Mouse (Mus musculus): ENCODE data around the gene Clk1. TPM values are rescaled to one million over a fixed set of nuclear protein-coding genes. Genes with fewer than 3 reads are reported as not detected.

The Clk1 gene
- polyA plus RNA-seq (2012; rRNA removed): 73.2 and 91.3 TPM in 2 replicates

DNA sequence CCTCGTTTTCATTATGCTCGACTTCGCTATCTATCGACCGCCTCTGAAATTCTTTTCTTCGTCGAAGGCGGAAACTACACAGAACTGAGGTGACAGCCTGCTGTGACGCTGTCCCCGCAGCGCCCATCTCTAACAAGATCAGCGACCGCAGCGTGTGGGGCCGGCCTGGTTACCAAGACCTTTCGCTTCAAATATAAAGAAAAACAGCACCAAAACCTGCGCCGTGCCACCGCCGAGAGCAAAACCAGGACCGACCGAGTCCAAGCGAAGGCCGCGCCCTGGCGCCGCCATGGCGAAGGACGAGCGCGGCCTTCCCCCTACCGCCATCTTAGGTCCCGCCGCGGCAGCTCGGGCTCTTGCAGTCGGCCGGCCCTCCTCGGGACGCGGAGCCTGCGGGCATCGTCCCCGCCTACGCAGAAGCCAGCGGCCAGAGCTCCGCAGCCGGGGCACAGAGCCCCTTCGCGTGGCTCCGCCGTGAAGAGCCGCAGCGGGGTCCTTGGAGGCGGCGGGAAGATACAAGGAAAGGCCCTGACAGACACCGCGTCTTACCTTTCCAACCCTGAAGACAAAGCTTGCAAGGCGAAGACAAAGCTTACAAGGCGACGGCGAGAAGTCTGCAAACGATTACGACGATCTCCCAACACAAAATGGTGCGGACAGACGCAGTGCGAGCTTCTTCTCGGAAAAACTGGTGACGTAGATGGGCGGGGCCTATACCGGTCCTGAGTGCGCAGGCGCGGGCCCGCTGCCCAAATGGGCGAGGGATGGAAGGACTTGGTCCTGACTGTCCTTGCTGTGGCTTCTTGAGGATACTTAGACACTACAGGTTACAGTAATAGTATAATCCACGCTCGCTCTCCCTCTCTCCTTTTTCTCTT lies at the start of gene Clk1:
Gene Clk1, minus strand, starts transcription at position 696 of the 878 bp plus-strand sequence.
- DNase-seq (ENCODE audit: low read depth): no peak

DNA sequence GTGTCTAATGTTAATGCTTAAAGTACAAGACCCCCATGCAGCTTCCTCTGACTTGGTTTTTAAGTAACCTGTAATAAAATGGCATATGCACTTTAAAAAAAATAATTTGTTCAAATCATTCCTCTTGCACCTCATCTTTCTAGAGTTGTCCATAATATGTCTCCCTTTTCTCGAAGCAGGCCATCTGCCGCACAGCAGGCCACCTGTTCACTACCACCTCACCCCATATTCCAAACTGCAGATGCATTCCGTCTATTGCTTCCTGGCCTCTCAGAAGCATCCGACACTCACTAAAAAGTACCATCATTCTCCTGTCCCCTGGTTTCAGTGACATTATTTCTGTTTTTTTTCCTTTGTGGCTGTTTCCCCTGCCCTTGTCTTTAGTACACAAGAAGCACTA lies 41.7 kb upstream of the Clk1 start:
- DNase-seq (ENCODE audit: low read depth): no peak

DNA sequence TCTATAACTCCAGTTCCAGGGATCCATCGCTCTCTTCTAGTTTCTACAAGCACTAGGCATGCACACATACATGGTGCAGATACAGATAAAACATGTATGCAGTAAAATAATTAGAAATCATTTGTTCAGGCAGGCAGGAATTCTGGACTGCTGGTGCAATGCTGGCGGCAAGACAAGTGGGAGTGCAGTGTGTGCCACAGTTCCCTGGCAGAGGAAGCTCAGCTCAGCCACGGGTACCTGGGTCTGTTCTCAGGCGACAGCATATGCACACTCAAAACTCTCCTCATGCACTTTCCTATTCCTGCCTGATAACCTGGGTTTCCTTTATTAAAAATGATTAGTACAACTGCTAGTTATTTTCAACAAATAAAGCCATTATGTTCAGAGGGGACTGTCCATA lies 41.2 kb upstream of the Clk1 start:
- no peak for DNase-seq (ENCODE audit: low read depth)

DNA sequence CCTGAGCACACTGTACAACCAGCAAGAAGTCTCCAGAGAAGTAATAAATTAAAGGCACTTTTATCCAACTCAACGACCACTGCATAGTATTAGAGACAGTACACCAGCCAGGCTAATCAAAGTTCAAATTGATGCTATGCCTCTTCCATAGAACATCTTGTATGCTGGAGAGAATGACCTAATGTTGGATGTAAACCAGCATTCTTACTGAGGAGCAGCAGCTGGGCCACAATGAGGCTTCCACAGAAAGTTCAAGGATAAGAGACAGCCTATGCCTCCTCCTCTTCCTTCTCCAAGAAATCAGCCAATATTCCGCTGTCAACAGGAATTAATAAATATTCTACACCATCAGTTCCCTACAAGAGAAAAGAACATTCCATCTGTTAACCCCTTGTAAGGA lies 40.1 kb upstream of the Clk1 start:
- DNase-seq (ENCODE audit: low read depth): no peak

DNA sequence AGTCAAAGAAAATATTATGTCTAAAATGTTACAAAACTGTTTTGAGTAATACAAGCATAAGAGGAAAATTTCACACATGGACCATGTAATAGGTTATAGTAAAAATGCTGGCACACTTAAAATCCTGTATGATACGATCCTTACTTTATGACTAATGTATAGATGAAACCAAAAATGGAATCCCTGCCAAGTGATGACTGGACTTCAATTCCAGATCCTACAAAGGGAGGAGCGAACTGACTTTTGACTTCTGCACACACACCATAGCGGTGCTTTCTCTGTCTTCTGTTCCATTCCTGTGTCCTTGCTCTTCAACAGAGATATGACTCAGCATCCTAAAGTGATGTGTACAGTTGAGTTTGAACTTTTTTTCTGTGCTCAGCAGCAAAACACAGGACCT lies 36.7 kb upstream of the Clk1 start:
- no peak for DNase-seq (ENCODE audit: low read depth)

DNA sequence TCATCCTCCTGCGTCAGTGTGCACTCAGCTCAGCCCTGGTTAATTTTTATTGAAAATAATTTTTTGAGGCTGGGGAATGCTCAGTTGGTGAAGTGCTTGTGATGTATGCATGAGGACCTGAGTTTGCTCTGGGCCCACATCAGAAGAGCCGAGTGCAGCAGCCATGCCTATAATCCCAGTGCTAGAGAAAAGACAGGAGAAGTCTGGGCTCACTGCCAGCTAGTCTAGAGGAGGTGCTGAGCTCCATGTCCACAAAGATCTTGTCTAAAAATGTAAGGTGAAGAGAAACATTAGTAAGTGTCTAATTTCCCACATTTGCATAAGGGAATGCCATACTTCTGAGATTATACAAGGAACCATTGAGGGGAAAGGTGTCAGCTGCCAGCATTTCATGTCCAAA lies 35.0 kb upstream of the Clk1 start:
- no peak for DNase-seq (ENCODE audit: low read depth)

DNA sequence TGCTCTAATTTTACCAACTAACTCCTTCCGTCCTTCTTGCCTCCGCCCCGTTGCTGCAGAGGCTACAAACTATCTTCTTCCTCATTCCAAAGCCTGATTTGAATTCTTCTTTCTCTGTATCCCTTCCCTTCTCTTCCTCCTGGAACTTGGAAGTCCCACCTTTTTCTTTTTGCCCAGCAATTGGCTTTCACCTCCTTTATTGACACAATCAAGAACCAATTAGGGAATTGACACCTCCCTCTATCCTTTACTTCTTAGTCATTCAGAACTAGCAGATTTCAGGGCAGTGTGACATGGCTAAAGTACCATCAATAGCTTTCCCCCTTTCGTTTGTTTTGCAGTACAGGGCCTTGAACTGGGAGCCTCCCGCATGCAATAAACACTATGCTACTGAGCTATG lies 34.3 kb upstream of the Clk1 start:
- DNase-seq (ENCODE audit: low read depth): no peak

DNA sequence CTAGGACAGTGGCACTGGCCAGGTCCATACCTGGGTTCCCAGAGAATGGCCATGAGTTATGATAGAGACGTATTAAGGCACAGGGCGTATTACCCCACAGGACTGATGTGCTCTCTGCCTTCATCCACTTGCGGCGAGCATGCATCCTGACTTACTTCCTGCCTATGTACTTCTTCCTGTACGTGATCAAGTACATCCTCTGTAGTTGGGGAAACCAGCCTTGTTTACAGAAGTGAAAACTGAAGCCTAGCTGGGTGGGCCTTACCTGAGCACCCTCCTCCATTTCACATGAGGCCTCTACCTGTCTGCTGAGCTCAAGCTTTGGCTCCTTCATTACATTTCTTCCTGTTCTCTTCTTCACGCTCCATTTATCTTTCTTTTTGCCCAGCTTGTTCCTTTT lies 30.4 kb upstream of the Clk1 start:
- no peak for DNase-seq (ENCODE audit: low read depth)

DNA sequence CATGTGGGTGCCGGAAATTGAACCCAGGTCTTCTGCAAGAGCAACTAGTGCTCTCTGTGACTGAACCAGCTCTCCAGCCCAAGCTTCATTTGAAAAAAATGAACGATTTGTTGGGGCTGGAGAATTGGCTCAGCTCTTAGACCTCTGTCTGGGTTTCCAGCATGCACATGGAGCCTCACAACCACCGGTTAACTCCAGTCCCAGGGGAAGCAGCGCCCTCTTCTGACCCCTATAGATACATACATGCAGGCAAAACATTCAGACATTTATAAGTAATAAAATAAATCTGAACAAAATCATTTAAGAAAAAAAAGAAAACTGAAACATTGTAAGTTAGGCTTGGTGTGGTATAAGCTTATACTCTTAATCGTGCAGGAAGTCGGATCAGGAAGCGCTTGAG lies 24.5 kb upstream of the Clk1 start:
- DNase-seq (ENCODE audit: low read depth): no peak

DNA sequence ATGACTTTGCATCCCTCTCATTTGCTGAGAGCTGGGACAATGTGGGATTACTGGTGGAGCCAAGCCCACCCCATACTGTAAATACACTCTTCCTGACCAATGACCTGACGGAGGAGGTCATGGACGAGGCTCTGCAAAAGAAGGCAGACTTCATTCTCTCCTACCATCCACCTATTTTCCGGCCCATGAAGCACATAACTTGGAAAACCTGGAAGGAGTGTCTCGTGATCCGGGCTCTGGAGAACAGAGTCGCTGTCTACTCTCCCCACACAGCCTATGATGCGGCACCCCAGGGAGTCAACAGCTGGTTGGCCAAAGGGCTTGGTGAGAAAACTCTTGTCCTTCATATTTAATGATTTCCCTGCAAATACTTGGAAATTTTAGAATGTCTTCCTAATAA lies 23.9 kb upstream of the Clk1 start:
- DNase-seq (ENCODE audit: low read depth): no peak

DNA sequence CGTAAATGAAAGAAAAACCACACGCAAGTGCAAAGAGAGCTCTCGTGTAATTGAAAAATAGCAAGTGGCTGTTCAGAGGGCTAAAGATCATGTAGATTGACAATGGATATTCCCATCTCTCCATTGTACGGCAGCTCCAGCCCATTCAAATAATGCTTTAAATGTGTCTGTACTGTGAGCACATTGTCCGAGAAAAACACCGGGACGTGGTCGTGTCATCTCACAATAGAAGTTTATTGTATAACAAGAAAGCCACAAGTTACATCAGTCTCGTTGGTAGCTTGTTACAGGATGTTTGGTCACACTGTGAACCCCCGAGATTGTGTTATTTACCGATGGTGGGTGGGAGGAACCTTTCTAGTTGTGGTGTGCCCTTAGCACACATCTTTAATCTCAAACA lies 22.0 kb upstream of the Clk1 start:
- no peak for DNase-seq (ENCODE audit: low read depth)

DNA sequence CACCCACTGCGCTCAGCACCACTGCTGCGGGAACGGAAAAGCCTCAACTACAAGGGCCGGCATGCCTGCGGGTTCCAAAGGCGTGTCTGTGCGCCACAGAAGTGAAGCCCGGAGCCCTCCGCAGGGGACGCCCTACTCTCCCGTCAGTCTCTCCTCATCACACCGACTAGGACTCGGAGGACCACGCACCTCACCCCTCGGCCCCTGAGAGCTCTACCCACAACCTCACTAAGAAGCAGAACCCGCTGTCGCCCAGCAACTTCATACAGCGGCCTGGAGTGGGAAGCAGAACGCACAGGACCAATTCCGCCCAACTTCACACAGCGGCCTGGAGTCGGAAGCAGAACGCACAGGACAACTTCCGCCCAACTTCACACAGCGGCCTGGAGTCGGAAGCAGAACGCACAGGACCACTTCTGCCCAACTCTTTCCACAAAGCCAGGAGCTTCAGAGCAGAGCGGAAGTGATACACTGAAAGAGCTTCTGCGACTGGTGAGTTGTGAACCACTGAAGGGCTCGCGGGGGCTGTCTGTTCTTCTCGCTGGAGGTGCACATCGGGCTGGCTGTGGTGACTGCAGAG lies 21.4 kb upstream of the Clk1 start, which contains the start of the genes Nif3l1 and Ppil3:
Gene Nif3l1, plus strand, starts transcription at position 9 of the 580 bp plus-strand sequence.
Gene Ppil3, minus strand, starts transcription at position 344 of the 580 bp plus-strand sequence.
- DNase-seq (ENCODE audit: low read depth): no peak

DNA sequence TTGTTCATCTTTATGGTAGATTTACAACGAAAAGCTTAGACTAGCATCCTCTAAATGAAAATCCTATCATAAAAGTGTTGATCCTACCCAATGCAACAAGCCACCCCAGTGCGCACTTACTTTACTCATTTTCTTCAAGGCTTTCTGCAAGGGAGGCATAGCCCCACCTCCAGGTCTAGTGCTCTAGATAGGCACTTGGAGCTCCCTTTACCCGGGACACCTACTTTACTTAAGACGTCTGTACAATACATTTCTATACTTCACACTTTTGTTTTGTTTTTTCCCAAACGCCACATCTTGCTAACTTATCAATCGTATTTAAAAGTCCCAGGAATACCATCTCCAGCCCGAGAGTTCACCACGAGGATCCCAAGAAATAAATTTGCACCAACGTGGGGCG lies 20.8 kb upstream of the Clk1 start:
- no peak for DNase-seq (ENCODE audit: low read depth)

DNA sequence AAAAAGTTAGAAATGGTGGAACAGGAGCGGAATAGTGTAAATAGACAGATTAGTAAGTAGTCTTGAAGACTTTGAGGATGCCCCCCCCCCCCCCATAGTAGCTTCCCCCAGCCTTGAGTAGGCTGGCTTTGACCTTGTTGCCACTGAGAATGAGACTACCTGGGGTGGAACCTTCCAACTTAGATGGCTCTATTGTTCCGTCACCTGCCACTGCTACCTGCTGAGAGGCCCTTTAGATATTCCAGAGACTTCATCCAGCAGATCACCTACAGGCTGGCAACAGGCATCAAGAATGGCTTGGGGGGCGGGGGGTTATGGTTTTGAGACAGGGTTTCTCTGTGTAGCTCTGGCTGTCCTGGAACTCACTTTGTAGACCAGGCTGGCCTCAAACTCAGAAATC lies 685 bp upstream of the Clk1 start:
- DNase-seq (ENCODE audit: low read depth): no peak

DNA sequence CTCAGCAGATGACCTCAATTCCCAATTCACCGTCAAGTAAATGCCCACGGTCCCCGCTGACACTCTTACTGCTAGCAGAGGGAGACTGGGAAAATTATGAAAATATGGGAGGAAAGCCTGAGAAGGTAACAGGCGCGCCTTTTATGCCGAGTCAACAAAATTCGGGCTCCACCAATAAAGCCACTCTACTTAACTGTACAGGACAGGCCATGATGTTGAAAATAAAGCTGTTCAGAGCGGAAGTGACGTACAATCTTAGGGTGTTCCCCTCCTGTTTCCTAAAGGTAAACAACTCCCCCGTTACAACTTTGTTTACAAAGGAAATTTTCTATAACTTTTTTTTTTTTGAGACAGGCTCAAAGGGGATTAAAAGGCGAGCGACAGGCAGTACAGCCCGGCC lies 987 bp downstream of the Clk1 start:
- no peak for DNase-seq (ENCODE audit: low read depth)

DNA sequence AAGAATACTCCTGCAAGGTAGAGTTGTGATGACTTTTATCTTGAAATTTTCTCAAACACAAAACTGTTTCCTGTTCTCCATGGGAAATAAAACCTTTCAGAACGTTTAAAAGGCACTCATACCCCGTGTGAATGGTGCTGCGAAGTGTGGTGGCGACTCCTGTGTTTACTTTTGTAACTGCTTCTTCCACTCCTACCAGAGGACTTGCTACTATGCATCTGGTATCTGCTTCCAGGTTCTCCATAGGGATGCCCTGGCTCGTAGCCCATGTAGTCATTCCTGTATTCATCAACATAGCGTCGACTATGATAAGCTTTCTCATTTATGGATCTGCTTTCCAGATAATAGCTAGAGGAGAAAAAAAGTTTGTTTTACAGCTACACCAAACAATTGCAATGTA lies 2.9 kb downstream of the Clk1 start:
- DNase-seq (ENCODE audit: low read depth): no peak

DNA sequence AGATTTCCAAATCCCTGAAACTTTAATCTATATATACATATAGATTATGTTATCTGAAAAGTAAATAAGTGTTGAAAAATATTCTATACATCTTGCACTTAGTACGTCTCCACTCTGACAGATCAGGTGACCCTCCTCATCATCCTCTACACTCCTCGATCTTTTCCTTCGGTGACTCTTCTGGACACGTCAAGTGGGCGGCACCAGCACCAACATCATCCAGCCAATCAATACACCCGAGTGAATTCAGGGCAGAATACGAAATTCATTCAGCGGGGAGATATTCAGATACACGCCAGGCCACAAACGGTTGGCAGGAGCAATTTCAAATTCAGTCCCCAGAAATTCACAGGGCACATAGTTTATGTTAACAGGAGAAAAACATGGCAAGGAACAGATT lies 3.8 kb downstream of the Clk1 start:
- no peak for DNase-seq (ENCODE audit: low read depth)

DNA sequence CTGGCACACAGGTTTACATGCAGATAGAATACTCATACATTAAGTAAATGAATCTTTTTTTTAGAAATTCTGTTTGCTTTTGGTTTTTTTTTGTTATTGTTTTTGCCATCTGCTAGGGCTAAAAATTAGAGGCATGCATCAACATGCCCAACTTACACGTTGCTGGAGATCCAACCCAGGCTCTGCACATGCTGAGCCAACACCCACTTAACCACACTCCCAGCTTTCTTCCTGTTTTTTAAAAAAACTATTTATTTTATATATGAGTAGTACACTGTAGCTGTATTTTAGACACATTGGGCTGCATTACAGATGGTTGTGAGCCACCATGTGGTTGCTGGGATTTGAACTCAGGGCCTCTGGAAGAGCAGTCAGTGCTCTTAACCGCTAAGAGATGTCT lies 7.8 kb downstream of the Clk1 start:
- DNase-seq (ENCODE audit: low read depth): no peak

DNA sequence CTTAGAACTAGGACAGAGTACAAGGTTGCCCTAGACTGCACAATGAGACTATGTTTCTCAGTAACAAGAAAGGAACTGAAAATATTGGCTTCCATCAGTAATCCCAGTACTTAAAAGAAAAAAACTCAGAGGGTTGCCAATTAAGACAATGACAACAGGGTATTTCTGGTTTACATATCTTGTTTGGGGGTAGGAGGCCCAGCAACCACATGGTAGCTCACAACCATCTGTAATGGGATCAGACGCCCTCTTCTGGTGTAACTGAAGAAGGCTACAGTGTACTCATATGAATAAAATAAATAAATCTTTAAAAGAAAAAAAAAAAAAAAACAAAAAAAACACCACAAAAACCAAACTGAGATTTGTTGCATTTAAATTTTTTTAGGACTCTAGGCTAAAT lies 8.4 kb downstream of the Clk1 start:
- no peak for DNase-seq (ENCODE audit: low read depth)

DNA sequence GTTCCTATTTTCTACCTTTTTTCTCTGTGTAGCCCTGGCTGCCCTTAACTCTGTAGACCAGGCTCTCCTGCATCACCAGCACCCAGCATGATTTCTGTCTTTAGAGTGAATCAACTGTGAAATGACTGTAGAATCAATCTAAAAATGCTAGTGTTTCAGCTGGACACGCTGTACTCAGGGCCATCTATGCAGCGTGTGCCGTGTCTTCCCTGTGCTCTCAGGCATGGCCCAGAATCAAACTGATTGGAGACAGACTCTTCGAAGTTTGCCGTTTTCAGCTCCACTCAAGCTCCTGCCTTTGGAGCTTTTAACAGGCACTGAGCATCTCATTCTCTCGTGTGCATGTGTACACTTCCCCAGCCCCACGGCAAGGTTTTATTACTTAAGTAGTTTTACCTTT lies 13.1 kb downstream of the Clk1 start:
- DNase-seq (ENCODE audit: low read depth): no peak

DNA sequence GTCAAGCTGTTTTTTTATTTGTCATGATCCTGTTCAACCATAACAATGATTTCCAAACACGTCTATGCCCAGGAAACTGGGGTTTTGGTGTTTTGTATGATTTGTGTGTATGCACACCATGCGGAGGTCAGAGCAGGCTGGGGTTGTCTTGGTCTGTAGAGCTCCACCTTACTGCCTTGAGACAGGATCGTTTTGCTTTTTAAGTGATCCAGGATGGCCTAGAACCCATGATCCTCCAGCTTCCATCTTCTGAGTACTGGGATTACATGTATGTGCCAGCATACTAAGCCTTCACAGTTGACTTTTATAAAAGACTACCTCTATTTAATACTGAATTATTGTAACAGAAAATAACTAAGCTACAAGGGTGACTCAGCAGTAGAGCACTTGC lies 13.7 kb downstream of the Clk1 start:
- DNase-seq (ENCODE audit: low read depth): no peak

DNA sequence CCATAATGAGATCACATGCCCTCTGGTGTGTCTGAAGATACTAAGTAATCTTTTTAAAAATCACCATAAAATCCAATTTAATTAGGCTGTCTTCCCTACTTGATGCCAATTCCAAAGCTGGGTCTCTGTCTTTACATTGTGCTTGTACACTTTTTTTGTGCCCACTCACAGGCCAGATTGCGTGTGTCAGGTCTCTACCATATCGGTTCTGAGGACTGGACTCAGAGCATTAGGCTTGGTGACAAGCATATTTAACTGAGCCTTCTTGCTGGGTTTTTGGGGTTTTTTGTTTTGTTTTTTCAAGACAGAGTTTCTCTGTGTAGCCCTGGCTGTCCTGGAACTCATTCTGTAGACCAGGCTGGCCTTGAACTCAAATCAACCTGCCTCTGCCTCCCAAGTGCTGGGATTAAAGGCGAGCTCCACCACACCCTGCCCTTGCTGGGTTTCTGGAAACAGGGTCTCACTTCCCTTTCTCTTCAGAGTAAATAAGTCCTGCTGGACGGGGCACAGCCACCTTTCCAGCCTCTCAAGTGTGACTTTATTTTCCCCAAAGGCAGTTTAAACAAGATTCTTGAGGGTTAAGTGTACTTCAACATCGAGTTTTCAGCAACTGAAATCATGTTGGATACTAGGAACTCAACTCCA lies 14.2 kb downstream of the Clk1 start:
- no peak for DNase-seq (ENCODE audit: low read depth)

DNA sequence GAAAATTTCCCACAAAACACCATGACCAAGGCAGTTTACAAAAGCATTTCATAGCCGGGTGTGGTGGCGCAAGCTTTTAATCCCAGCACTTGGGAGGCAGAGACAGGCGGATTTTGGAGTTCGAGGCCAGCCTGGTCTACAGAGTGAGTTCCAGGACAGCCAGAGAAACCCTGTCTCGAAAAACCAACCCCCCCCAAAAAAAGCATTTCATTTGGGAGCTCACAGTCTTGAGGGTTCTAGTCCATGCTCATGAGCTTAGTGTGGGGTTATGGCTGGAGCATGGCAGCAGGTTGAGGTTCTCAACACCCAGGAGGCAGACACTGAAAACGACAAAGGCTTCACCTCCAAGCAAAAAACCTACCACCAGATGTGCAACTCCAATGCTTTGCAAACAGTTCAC lies 15.7 kb downstream of the Clk1 start:
- no peak for DNase-seq (ENCODE audit: low read depth)

Data from gonadal fat pad, adult 2 months (tissue).